Mouse (Mus musculus): ENCODE measurements around the gene Caln1.

DNA sequence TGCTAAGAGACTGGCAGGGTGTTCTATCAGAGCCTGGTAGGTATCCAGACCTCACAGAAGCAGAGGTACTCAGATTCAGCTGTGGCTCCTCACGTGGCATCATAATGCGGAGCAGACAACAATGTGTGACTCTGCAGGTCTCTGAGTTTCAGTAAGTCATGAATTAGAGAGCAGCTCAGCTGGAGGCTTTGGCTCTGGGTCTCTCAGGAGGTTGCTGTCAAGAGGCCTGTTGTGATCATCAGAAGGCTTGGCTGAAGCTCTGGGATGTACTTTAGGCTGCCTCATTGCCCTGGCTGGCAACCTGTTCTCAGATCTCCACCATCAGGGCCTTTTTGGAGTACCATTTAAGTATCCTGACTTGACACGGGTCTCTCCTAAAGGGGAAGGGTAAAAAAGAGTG lies 303.8 kb downstream of the Caln1 start:
- TF ChIP-seq CTCF (IDR thresholded peaks at IDR 0.05), result no peak
- TF ChIP-seq EP300 (IDR thresholded peaks at IDR 0.05), result no peak
